Mouse (Mus musculus): ENCODE measurements around the gene H2-Q7. TPM values are rescaled to one million over a fixed set of nuclear protein-coding genes. Genes with fewer than 3 reads are reported as not detected.
"Not testable (repeated sequence)": the region's sequence is repeated elsewhere in the genome, so short reads cannot be mapped to it uniquely, and the experiment has no call there.

The H2-Q7 gene
- polyA plus RNA-seq (2014; fragmentation: Nextera tagmentation; extraction: Ambion mirVana): 9.3 and 10.0 TPM in 2 replicates

DNA sequence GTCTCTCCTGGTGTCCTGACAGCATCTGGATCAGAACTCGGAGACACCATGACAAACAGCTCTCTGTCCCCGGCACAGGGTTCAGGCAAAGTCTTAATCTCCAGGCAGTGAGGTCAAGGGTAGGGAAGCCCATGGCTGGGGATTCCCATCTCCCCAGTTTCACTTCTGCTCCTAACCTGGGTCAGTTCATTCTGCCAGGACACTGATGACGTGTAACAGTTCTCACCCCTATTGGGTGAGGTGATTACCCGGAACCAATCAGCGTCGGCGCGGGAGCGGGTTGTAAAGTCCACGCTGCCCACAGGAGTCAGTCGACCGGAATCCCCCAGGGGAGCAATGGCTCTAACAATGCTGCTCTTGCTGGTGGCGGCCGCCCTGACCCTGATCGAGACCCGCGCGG lies at the start of gene H2-Q7:
Gene H2-Q7 (plus strand): TSS at position 271 of the 400 bp plus-strand sequence.
- H3K27ac ChIP-seq (ENCODE audit: low read depth, low read length); H3K27me3 ChIP-seq (ENCODE audit: control insufficient read depth, insufficient read depth, low read length); H3K4me1 ChIP-seq (ENCODE audit: control insufficient read depth, insufficient read depth, low read length); H3K9me3 ChIP-seq (ENCODE audit: control insufficient read depth, low read length); H3K36me3 ChIP-seq (ENCODE audit: control insufficient read depth, insufficient read depth, low read length): not testable (repeated sequence)
- ATAC-seq (ENCODE audit: low FRiP score): peak; percentile 95
- WGBS: 3% methylated on average over 18 of the region's 18 CpGs
- DNase-seq (ENCODE audit: low spot score, missing footprints): peak; percentile 97
- Histone ChIP-seq H3K4me2 (peak within 1 kb of the TSS; percentile 76), H3K9ac (ENCODE audit: low read length) (peak within 1 kb of the TSS; percentile 58), H3K4me3 (ENCODE audit: low read depth, low read length) (peak within 1 kb of the TSS; percentile 43)

DNA sequence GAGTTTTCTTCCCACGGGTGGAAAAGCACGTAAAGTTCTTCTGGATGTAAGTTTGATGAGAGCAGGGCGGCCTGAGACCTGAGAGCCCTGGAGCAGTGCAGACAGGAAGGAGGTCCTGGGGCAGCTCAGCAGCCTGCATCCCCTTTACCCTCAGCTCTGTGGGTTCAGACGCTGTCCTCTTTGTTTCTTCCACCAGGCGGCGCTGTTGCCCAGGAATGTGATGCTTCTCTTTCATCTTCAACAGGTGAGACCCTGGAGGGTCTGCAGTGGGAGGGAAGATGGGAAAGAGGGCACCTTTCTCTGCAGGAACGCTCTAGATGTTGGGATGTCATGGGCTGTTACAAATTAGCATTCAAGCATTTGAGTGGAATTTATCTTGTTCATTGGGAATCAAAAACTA lies 49.2 kb upstream of the H2-Q7 start:
- DNase-seq (ENCODE audit: low spot score, missing footprints): peak; percentile 90
- not testable (repeated sequence) for H3K9me3 ChIP-seq (ENCODE audit: control insufficient read depth, low read length); H3K36me3 ChIP-seq (ENCODE audit: control insufficient read depth, insufficient read depth, low read length); H3K4me3 ChIP-seq (ENCODE audit: low read depth, low read length); H3K27ac ChIP-seq (ENCODE audit: low read depth, low read length); H3K27me3 ChIP-seq (ENCODE audit: control insufficient read depth, insufficient read depth, low read length); H3K4me1 ChIP-seq (ENCODE audit: control insufficient read depth, insufficient read depth, low read length); ATAC-seq (ENCODE audit: low FRiP score); H3K4me2 ChIP-seq; H3K9ac ChIP-seq (ENCODE audit: low read length)
- WGBS: 5% methylated on average over 7 of the region's 7 CpGs

GRCm38 (mm10) chr17:35392671-35393070 lies 46.3 kb upstream of the H2-Q7 start:
- not testable (repeated sequence) for H3K4me3 ChIP-seq (ENCODE audit: low read depth, low read length); ATAC-seq (ENCODE audit: low FRiP score); H3K27ac ChIP-seq (ENCODE audit: low read depth, low read length); H3K9ac ChIP-seq (ENCODE audit: low read length); DNase-seq (ENCODE audit: low spot score, missing footprints); H3K36me3 ChIP-seq (ENCODE audit: control insufficient read depth, insufficient read depth, low read length); H3K4me1 ChIP-seq (ENCODE audit: control insufficient read depth, insufficient read depth, low read length); H3K27me3 ChIP-seq (ENCODE audit: control insufficient read depth, insufficient read depth, low read length); H3K9me3 ChIP-seq (ENCODE audit: control insufficient read depth, low read length); H3K4me2 ChIP-seq
- WGBS: 69% methylated on average over 2 of the region's 2 CpGs

GRCm38 (mm10) chr17:35393864-35394800 lies 44.8 kb upstream of the H2-Q7 start:
- DNase-seq (ENCODE audit: low spot score, missing footprints): peak; percentile 83
- 4% methylated on average over 49 of the region's 75 CpGs for WGBS
- H3K4me2 ChIP-seq: peak overlapping the region; percentile 40

DNA sequence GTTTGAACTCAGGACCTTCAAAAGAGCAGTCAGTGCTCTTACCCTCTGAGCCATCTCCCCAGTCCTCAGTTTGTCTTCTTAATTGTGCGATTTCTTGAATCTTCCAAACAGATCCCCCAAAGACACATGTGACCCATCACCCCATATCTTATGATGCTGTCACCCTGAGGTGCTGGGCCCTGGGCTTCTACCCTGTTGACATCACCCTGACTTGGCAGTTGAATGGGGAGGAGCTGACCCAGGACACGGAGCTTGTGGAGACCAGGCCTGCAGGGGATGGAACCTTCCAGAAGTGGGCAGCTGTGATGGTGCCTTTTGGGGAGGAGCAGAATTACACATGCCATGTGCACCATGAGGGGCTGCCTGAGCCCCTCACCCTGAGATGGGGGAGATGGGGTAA lies 42.0 kb upstream of the H2-Q7 start:
- H3K27ac ChIP-seq (ENCODE audit: low read depth, low read length); H3K4me1 ChIP-seq (ENCODE audit: control insufficient read depth, insufficient read depth, low read length); H3K4me3 ChIP-seq (ENCODE audit: low read depth, low read length); H3K4me2 ChIP-seq; ATAC-seq (ENCODE audit: low FRiP score); H3K9ac ChIP-seq (ENCODE audit: low read length); H3K9me3 ChIP-seq (ENCODE audit: control insufficient read depth, low read length); H3K36me3 ChIP-seq (ENCODE audit: control insufficient read depth, insufficient read depth, low read length); H3K27me3 ChIP-seq (ENCODE audit: control insufficient read depth, insufficient read depth, low read length); DNase-seq (ENCODE audit: low spot score, missing footprints): not testable (repeated sequence)
- 92% methylated on average over 2 of the region's 2 CpGs for WGBS

More at GRCm38 (mm10) chr17:35393864-35394800, 44.8 kb upstream of the H2-Q7 start:
- ATAC-seq (ENCODE audit: low FRiP score): peak; percentile 78
- not testable (repeated sequence) for H3K9me3 ChIP-seq (ENCODE audit: control insufficient read depth, low read length); H3K27me3 ChIP-seq (ENCODE audit: control insufficient read depth, insufficient read depth, low read length); H3K36me3 ChIP-seq (ENCODE audit: control insufficient read depth, insufficient read depth, low read length); H3K4me1 ChIP-seq (ENCODE audit: control insufficient read depth, insufficient read depth, low read length); H3K27ac ChIP-seq (ENCODE audit: low read depth, low read length); H3K9ac ChIP-seq (ENCODE audit: low read length)
- H3K4me3 ChIP-seq (ENCODE audit: low read depth, low read length): peak overlapping the region; percentile 19; the same call in 1 of the 2 replicates

GRCm38 (mm10) chr17:35413057-35413456 lies 25.9 kb upstream of the H2-Q7 start:
- not testable (repeated sequence) for H3K9ac ChIP-seq (ENCODE audit: low read length); H3K27ac ChIP-seq (ENCODE audit: low read depth, low read length); H3K9me3 ChIP-seq (ENCODE audit: control insufficient read depth, low read length); H3K4me3 ChIP-seq (ENCODE audit: low read depth, low read length); H3K36me3 ChIP-seq (ENCODE audit: control insufficient read depth, insufficient read depth, low read length); H3K4me1 ChIP-seq (ENCODE audit: control insufficient read depth, insufficient read depth, low read length); H3K27me3 ChIP-seq (ENCODE audit: control insufficient read depth, insufficient read depth, low read length); ATAC-seq (ENCODE audit: low FRiP score); DNase-seq (ENCODE audit: low spot score, missing footprints); H3K4me2 ChIP-seq
- WGBS: no CpG with 5 or more reads among the region's 1 CpGs

DNA sequence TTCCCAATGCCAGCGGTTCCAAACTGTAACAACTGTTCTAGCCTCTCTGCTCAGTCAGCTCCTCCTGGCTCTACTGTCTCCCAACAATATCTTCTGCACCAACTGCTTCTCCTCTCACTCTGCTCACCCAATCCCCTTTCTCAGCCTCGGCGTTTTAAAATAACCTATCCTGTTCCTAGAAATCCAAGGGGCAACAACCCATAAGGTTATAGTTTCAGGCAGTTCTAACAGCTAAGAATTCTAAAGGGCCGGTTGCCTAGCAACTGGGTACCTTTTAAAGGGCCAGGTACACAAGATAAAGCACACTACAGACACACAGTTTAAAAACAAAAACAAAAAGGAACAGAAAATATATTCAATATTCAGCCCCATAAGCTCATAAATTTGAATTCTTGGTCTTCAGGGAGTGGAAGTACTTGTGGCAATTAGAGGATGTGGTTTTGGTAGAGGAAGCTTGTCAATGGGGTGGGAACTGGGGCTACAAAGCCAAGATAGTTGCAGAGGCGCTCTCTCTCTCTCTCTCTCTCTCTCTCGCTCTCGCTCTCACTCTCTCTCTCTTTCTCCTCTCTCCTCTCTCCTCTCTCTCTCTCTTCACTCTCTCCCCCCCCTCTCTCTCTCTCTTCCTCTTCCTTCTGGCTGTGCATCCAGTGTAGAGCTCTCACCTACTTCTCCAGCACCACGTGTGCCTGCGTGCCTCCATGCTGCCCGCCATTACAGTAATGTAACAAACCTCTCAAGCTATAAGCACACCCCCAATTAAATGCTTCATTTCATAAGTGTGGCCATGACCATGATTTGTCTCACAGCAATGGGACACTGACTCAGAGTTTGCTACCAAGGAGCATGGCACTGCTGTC lies 23.5 kb upstream of the H2-Q7 start:
- not testable (repeated sequence) for ATAC-seq (ENCODE audit: low FRiP score); H3K27ac ChIP-seq (ENCODE audit: low read depth, low read length); H3K4me2 ChIP-seq; DNase-seq (ENCODE audit: low spot score, missing footprints); H3K9ac ChIP-seq (ENCODE audit: low read length); H3K4me1 ChIP-seq (ENCODE audit: control insufficient read depth, insufficient read depth, low read length); H3K4me3 ChIP-seq (ENCODE audit: low read depth, low read length); H3K9me3 ChIP-seq (ENCODE audit: control insufficient read depth, low read length); H3K27me3 ChIP-seq (ENCODE audit: control insufficient read depth, insufficient read depth, low read length); H3K36me3 ChIP-seq (ENCODE audit: control insufficient read depth, insufficient read depth, low read length)
- WGBS: 63% methylated on average over 3 of the region's 10 CpGs

- no peak for DNase-seq (ENCODE audit: low spot score, missing footprints)
- Histone ChIP-seq H3K36me3 (ENCODE audit: control insufficient read depth, insufficient read depth, low read length) (no peaks in the 10 kb centered on the region), H3K4me2 (no peak overlapping the region), H3K9me3 (ENCODE audit: control insufficient read depth, low read length) (no peaks in the 10 kb centered on the region), H3K4me1 (ENCODE audit: control insufficient read depth, insufficient read depth, low read length) (no peaks in the 10 kb centered on the region), H3K9ac (ENCODE audit: low read length) (no peak overlapping the region), H3K27me3 (ENCODE audit: control insufficient read depth, insufficient read depth, low read length) (no peaks in the 10 kb centered on the region; the same call in 1 of the 2 replicates), H3K27ac (ENCODE audit: low read depth, low read length) (no peak overlapping the region), H3K4me3 (ENCODE audit: low read depth, low read length) (no peak overlapping the region)
- ATAC-seq (ENCODE audit: low FRiP score): no peak
- 85% methylated on average over 7 of the region's 7 CpGs for WGBS
Observed at GRCm38 (mm10) chr17:35418772-35419171, 20.2 kb upstream of the H2-Q7 start.

DNA sequence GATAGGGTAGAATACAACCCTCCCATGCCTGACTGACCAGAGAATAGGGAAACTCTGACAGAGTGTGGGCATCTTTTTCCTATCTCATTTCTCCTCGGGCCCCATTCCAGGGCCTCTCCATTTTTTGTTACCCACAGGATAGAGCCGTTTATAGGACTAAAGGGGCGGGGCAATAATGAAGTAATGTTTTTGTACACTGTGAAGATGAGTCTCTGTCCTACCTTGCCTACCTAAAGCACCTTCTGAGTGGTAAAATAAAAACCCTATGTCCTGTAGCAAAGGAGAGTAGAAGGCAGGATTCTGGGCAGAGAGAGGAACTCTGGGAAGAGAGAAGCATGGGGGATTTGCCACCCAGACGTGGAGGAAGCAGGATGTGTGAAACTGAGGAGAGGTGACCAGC lies 19.4 kb upstream of the H2-Q7 start:
- H3K9me3 ChIP-seq (ENCODE audit: control insufficient read depth, low read length); H3K4me3 ChIP-seq (ENCODE audit: low read depth, low read length); H3K4me2 ChIP-seq; H3K9ac ChIP-seq (ENCODE audit: low read length); H3K27me3 ChIP-seq (ENCODE audit: control insufficient read depth, insufficient read depth, low read length); H3K4me1 ChIP-seq (ENCODE audit: control insufficient read depth, insufficient read depth, low read length); H3K27ac ChIP-seq (ENCODE audit: low read depth, low read length); H3K36me3 ChIP-seq (ENCODE audit: control insufficient read depth, insufficient read depth, low read length); ATAC-seq (ENCODE audit: low FRiP score): not testable (repeated sequence)
- DNase-seq (ENCODE audit: low spot score, missing footprints): peak; percentile 61
- WGBS: 76% methylated on average over 4 of the region's 4 CpGs

Measured in midbrain, embryonic 11.5 days (tissue).